Comparison of ENCODE assay signal across 9 mouse cellular contexts in the genomic region with DNA sequence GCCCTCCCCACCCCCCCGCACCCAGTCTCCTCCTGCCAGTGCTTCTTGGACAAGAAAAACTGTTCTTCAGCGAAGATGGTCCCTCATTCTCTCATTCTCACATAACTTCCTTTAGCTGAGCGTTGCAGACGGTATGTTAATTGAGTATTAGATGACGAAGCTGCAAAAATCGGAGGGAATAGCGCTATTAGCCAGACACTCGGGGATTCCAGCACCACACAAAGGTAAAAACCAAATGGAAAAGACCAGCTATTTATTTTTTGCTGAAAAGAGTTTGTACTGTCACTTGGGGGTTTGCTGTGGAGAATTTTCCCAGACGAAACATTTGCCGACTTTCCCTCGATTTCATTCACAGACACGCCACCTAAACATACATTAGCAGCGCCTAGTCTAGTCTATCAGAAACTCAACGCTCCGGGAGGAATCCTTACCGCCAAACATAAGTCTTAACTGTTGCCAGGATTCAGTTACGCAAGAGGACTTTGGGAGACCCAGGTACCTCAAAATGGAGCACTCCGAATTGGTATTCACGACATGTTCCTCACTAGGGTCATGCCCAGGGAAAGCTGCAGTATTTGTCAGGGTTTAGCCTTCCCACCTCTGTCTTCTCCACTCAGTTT.
DNase-seq lines count a peak whose midpoint lies in the region; ATAC-seq lines count a peak whose summit lies in the region.
"Had no signal": no experiment of that assay in that cellular context is flagged by ENCODE, and none has a peak within 500 bp of the region (broad histone marks: within the 10 kb centered on the region; RNA-seq: fewer than 3 reads in every experiment).

No protein-coding gene starts in this region.

- no peaks in the 10 kb centered on the region for H3K36me3 ChIP-seq in neural tube, embryonic 11.5 days (ENCODE audit: control insufficient read depth, insufficient read depth, low read length)
- H3K36me3 ChIP-seq in liver, embryonic 15.5 days (replicated peaks): no peaks in the 10 kb centered on the region

- no peak overlapping the region; the same call in 1 of the 2 replicates for H3K9ac ChIP-seq in neural tube, embryonic 11.5 days (ENCODE audit: low read length)
- no peak overlapping the region for H3K9ac ChIP-seq in liver, embryonic 15.5 days

- H3K4me2 ChIP-seq in neural tube, embryonic 11.5 days (ENCODE audit: low read depth): peak overlapping the region; percentile 41; the same call in 1 of the 2 replicates
- H3K4me2 ChIP-seq in liver, embryonic 15.5 days: peak overlapping the region; percentile 55

- no peak overlapping the region for H3K4me3 ChIP-seq in neural tube, embryonic 11.5 days (ENCODE audit: low read depth, low read length)
- H3K4me3 ChIP-seq in liver, embryonic 15.5 days (replicated peaks): no peak overlapping the region

- ATAC-seq in neural tube, embryonic 11.5 days (ENCODE audit: insufficient read depth, low FRiP score, low TSS enrichment): no peak
- no peak for ATAC-seq in liver, embryonic 15.5 days (ENCODE audit: insufficient read depth)
- no peak for ATAC-seq in megakaryocyte progenitor cell, adult 5-6 weeks (replicated peaks; ENCODE audit: poor library complexity)

- no peaks in the 10 kb centered on the region for H3K27me3 ChIP-seq in neural tube, embryonic 11.5 days (ENCODE audit: control insufficient read depth, insufficient read depth, low read length)
- no peaks in the 10 kb centered on the region for H3K27me3 ChIP-seq in liver, embryonic 15.5 days

- H3K4me1 ChIP-seq in neural tube, embryonic 11.5 days (ENCODE audit: control insufficient read depth, insufficient read depth, low read length): peaks cover 7% of the 10 kb centered on the region
- 0 out of 2 replicates have a peak, but pooled peaks cover 8% of the 10 kb centered on the region for H3K4me1 ChIP-seq in liver, embryonic 15.5 days (replicated peaks)

- no peaks in the 10 kb centered on the region for H3K9me3 ChIP-seq in neural tube, embryonic 11.5 days (ENCODE audit: control insufficient read depth, low read length)
- H3K9me3 ChIP-seq in liver, embryonic 15.5 days (replicated peaks): no peaks in the 10 kb centered on the region

- 0 out of 2 replicates have a peak overlapping the region, but pooled peaks have one; percentile 14 for H3K27ac ChIP-seq in neural tube, embryonic 11.5 days (ENCODE audit: low read depth, low read length)
- no peak overlapping the region for H3K27ac ChIP-seq in liver, embryonic 15.5 days (replicated peaks)

- WGBS in neural tube, embryonic 11.5 days: 38% methylated on average over 19 of the region's 19 CpGs
- 55% methylated on average over 19 of the region's 19 CpGs for WGBS in liver, embryonic 15.5 days (ENCODE audit: insufficient replicate concordance)

- peak; percentile 4 to 7 for DNase-seq in cerebellum, postnatal 14 days
- no peak for DNase-seq in cerebellum, adult 9-11 months
- peak; percentile 29 for DNase-seq in neural tube, embryonic 11.5 days (ENCODE audit: low spot score)
- DNase-seq in neural tube, embryonic 10.5 days (ENCODE audit: extremely low spot score, low spot score): no peak
- no peak for DNase-seq in urinary bladder, postnatal 36 days (ENCODE audit: low spot score in 2 of 2)
- no peak for DNase-seq in T-cell, adult 2 months (ENCODE audit: low spot score)
- DNase-seq: right cerebral cortex, postnatal 14 days had no signal

Comparison
In these comparisons a context has a peak if more than half of its experiments do, and no peak if none do; other contexts are left out.
1. DNase-seq: peak in cerebellum, postnatal 14 days (2 of 2) and neural tube, embryonic 11.5 days (single experiment); none in cerebellum, adult 9-11 months (single experiment), neural tube, embryonic 10.5 days (single experiment), urinary bladder, postnatal 36 days (0 of 2) and T-cell, adult 2 months (single experiment).